In genomic region chr8:81773305-81773965, GRCm38 (mm10) we compare ENCODE assay signal across 19 mouse cellular contexts.
DNase-seq lines count a peak whose midpoint lies in the region; ATAC-seq lines count a peak whose summit lies in the region.
"Had no signal": no experiment of that assay in that cellular context is flagged by ENCODE, and none has a peak within 500 bp of the region (broad histone marks: within the 10 kb centered on the region; RNA-seq: fewer than 3 reads in every experiment).

No protein-coding gene starts in this region.

- H3K4me3 ChIP-seq in midbrain, embryonic 14.5 days (replicated peaks; ENCODE audit: low read depth, low read length): no peak overlapping the region
- H3K4me3 ChIP-seq in hindbrain, embryonic 10.5 days: no peak overlapping the region

- WGBS in midbrain, embryonic 14.5 days: 82% methylated on average over 9 of the region's 9 CpGs
- WGBS in hindbrain, embryonic 10.5 days: 91% methylated on average over 9 of the region's 9 CpGs

- DNase-seq in CD4-positive helper T cell, adult 2 months (ENCODE audit: low read depth, low spot score): peak; percentile 56
- DNase-seq in MEL-GATA-1-ER (ENCODE audit: extremely low read depth, low read depth): peak; percentile 87
- DNase-seq in kidney, postnatal 14 days: no peak
- DNase-seq in midbrain, embryonic 14.5 days: no peak
- DNase-seq in cerebellum, adult 11 months: no peak
- no peak for DNase-seq in hindbrain, embryonic 10.5 days (ENCODE audit: low spot score)
- DNase-seq: adrenal gland, adult 2 months; cerebellum, adult 9-11 months; embryo, embryonic 11 days; heart, postnatal 14 days; kidney, adult 8-10 months; kidney, postnatal 4 days; layer of hippocampus, postnatal 36 days; lung, adult 18-20 months; spleen, adult 18-20 months had no signal

- no peaks in the 10 kb centered on the region for H3K9me3 ChIP-seq in midbrain, embryonic 14.5 days (ENCODE audit: control insufficient read depth, low read length)
- H3K9me3 ChIP-seq in hindbrain, embryonic 10.5 days: no peaks in the 10 kb centered on the region

- no peaks in the 10 kb centered on the region for H3K36me3 ChIP-seq in midbrain, embryonic 14.5 days (ENCODE audit: control insufficient read depth, insufficient read depth, low read length)
- H3K36me3 ChIP-seq in hindbrain, embryonic 10.5 days: no peaks in the 10 kb centered on the region

- no peak overlapping the region for H3K9ac ChIP-seq in midbrain, embryonic 14.5 days (replicated peaks; ENCODE audit: low read length)

- no peaks in the 10 kb centered on the region for H3K27me3 ChIP-seq in midbrain, embryonic 14.5 days (ENCODE audit: control insufficient read depth, insufficient read depth, low read length)
- no peaks in the 10 kb centered on the region for H3K27me3 ChIP-seq in hindbrain, embryonic 10.5 days (ENCODE audit: insufficient read depth, poor library complexity, severe bottlenecking)
- H3K27me3 ChIP-seq: CH12.LX had no signal

- H3K4me1 ChIP-seq in midbrain, embryonic 14.5 days (ENCODE audit: control insufficient read depth, insufficient read depth, low read length): no peaks in the 10 kb centered on the region
- peaks cover 8% of the 10 kb centered on the region; the same call in 1 of the 2 replicates for H3K4me1 ChIP-seq in hindbrain, embryonic 10.5 days (replicated peaks)

- H3K4me2 ChIP-seq in midbrain, embryonic 14.5 days (ENCODE audit: low read length): no peak overlapping the region

- H3K27ac ChIP-seq in midbrain, embryonic 14.5 days (replicated peaks; ENCODE audit: low read depth, low read length): no peak overlapping the region
- H3K27ac ChIP-seq in hindbrain, embryonic 10.5 days: no peak overlapping the region

- ATAC-seq in inflammation-experienced regulatory T-cells, adult 6 months: peak; percentile 8
- peak; percentile 54 for ATAC-seq in megakaryocyte, adult 5-6 weeks (ENCODE audit: poor library complexity, severe bottlenecking)
- ATAC-seq in midbrain, embryonic 14.5 days (ENCODE audit: low FRiP score, low TSS enrichment): no peak
- ATAC-seq: hindbrain, embryonic 16.5 days had no signal

Comparison
In these comparisons a context has a peak if more than half of its experiments do, and no peak if none do; other contexts are left out.
1. DNase-seq: peak in CD4-positive helper T cell, adult 2 months (single experiment) and MEL-GATA-1-ER (single experiment); none in kidney, postnatal 14 days (single experiment), midbrain, embryonic 14.5 days (single experiment), cerebellum, adult 11 months (single experiment) and hindbrain, embryonic 10.5 days (single experiment).